Mouse (Mus musculus): ENCODE results near the gene Smg1.

Gene Smg1

GRCm38 (mm10) chr7:118243453-118244385 lies at the start of gene Smg1:
Gene Smg1, minus strand, starts transcription at chr7:118243670.
- peak; percentile 99 for DNase-seq (ENCODE audit: low spot score)

GRCm38 (mm10) chr7:118283186-118283585 lies 39.7 kb upstream of the Smg1 start:
- no peak for DNase-seq (ENCODE audit: low spot score)

GRCm38 (mm10) chr7:118282543-118282942 lies 39.1 kb upstream of the Smg1 start:
- DNase-seq (ENCODE audit: low spot score) = no peak

GRCm38 (mm10) chr7:118279521-118279920 lies 36.1 kb upstream of the Smg1 start:
- no peak for DNase-seq (ENCODE audit: low spot score)

- DNase-seq (ENCODE audit: low spot score) = no peak
Observed at GRCm38 (mm10) chr7:118277335-118277910, 34.0 kb upstream of the Smg1 start.

GRCm38 (mm10) chr7:118276684-118277334 lies 33.3 kb upstream of the Smg1 start:
- no peak for DNase-seq (ENCODE audit: low spot score)

- DNase-seq (ENCODE audit: low spot score) = no peak
Observed at GRCm38 (mm10) chr7:118275265-118275664, 31.8 kb upstream of the Smg1 start.

GRCm38 (mm10) chr7:118274851-118275250 lies 31.4 kb upstream of the Smg1 start:
- no peak for DNase-seq (ENCODE audit: low spot score)

- no peak for DNase-seq (ENCODE audit: low spot score)
Observed at GRCm38 (mm10) chr7:118274169-118274568, 30.7 kb upstream of the Smg1 start.

GRCm38 (mm10) chr7:118266099-118266498 lies 22.6 kb upstream of the Smg1 start:
- peak; percentile 23 for DNase-seq (ENCODE audit: low spot score)

GRCm38 (mm10) chr7:118263606-118264005 lies 20.1 kb upstream of the Smg1 start:
- DNase-seq (ENCODE audit: low spot score) = no peak

- no peak for DNase-seq (ENCODE audit: low spot score)
Observed at GRCm38 (mm10) chr7:118262409-118262808, 18.9 kb upstream of the Smg1 start.

GRCm38 (mm10) chr7:118259676-118260305 lies 16.3 kb upstream of the Smg1 start:
- DNase-seq (ENCODE audit: low spot score) = no peak

GRCm38 (mm10) chr7:118258451-118258850 lies 15.0 kb upstream of the Smg1 start:
- no peak for DNase-seq (ENCODE audit: low spot score)

GRCm38 (mm10) chr7:118256740-118257139 lies 13.3 kb upstream of the Smg1 start:
- DNase-seq (ENCODE audit: low spot score) = no peak

GRCm38 (mm10) chr7:118254460-118254859 lies 11.0 kb upstream of the Smg1 start:
- DNase-seq (ENCODE audit: low spot score) = no peak

- DNase-seq (ENCODE audit: low spot score) = no peak
Observed at GRCm38 (mm10) chr7:118254015-118254414, 10.5 kb upstream of the Smg1 start.

GRCm38 (mm10) chr7:118252979-118253378 lies 9.5 kb upstream of the Smg1 start:
- no peak for DNase-seq (ENCODE audit: low spot score)

GRCm38 (mm10) chr7:118252349-118252748 lies 8.9 kb upstream of the Smg1 start:
- DNase-seq (ENCODE audit: low spot score) = no peak

- DNase-seq (ENCODE audit: low spot score) = no peak
Observed at GRCm38 (mm10) chr7:118251392-118252170, 8.1 kb upstream of the Smg1 start.

- DNase-seq (ENCODE audit: low spot score) = no peak
Observed at GRCm38 (mm10) chr7:118250482-118251160, 7.2 kb upstream of the Smg1 start.

Data from c-Kit-positive CD71-positive TER-119-positive erythroid progenitor cells, embryonic 14.5 days (primary cell).